ENCODE assay signal across 7 mouse cellular contexts in the genomic region with DNA sequence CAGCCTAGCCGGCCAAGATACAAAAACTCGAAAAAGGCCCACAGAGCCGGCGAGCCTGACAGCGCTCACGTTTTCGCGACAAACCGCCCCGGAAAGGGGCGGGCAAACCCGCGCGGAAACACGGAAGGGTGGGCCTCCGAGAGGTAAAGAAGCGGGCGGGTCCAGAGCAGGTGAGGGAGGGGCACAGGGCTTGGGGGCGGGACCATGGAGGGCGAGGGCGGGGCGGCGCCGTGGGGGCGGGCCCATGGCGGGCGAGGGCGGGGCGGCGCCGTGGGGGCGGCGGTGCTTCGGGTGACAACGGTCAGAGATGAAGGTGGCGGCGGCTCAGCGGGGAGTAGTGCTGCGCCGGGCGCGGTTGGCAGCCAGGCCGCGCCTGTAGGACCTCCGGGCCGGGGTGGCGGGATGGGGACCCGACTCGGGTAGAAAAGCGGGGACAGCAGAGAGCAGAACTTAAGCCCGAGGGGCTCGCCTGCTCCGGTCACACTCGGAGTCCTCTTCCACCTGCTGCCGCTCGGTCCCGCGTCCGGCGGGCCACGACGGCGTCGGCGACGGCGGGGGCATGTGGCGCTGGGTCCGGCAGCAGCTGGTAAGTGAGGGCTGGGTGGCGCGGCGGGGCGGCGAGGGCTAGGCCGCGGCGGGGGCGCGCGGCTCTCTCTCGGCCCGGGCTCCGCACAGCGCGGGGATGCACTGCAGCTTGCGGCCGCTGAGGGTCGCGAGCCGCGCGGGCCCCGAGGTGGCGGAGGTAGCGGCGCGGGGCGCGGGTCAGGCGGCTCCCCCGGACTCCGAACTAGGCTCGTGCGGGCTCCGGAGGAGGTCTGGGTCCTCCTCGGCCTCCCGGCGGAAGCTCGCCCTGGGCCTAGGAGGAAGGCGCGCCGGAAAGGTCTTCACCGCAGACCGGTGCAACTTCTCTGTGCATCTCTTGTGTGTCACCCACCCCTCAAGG. TPM values are rescaled to one million over a fixed set of nuclear protein-coding genes. Genes with fewer than 3 reads are reported as not detected.
A peak's percentile ranks its signal among the peaks of the same experiment; 100 is the strongest.
DNase-seq lines count a peak whose midpoint lies in the region; ATAC-seq and TF ChIP-seq lines count a peak whose summit lies in the region.

TSS of gene Atp11b (plus strand) at position 282 of the 943 bp plus-strand sequence.

- peak; percentile 76 for ATAC-seq in granulocyte monocyte progenitor cell, adult 5-6 weeks (replicated peaks; ENCODE audit: poor library complexity, severe bottlenecking)
- peak; percentile 93 for ATAC-seq in limb, embryonic 12.5 days (ENCODE audit: insufficient number of reproducible peaks, insufficient read depth, low FRiP score, low TSS enrichment, low read depth)
- ATAC-seq in midbrain, embryonic 15.5 days (replicated peaks), result peak; percentile 97

- TF ChIP-seq POLR2A in spleen, adult 2 months (IDR thresholded peaks at IDR 0.05; ENCODE audit: low read depth, low read length), result peak; percentile 89

- peak within 1 kb of the TSS; percentile 62 for H3K4me2 ChIP-seq in limb, embryonic 12.5 days
- H3K4me2 ChIP-seq in midbrain, embryonic 15.5 days, result peak within 1 kb of the TSS; percentile 50

- H3K4me1 ChIP-seq in embryonic facial prominence, embryonic 10.5 days, result peaks cover 9% of the 10 kb centered on the region
- no peaks in the 10 kb centered on the region for H3K4me1 ChIP-seq in limb, embryonic 12.5 days (replicated peaks)
- peaks cover 12% of the 10 kb centered on the region for H3K4me1 ChIP-seq in midbrain, embryonic 15.5 days
- H3K4me1 ChIP-seq in spleen, adult 2 months (ENCODE audit: control insufficient read depth, insufficient read depth, insufficient read length), result peaks cover 3% of the 10 kb centered on the region; the same call in 1 of the 2 replicates

- TF ChIP-seq CTCF in spleen, adult 2 months (IDR thresholded peaks at IDR 0.05; ENCODE audit: extremely low read depth, insufficient read depth, insufficient read length, insufficient replicate concordance), result no peak

- H3K9ac ChIP-seq in limb, embryonic 12.5 days (replicated peaks), result peak within 1 kb of the TSS; percentile 85
- peak within 1 kb of the TSS; percentile 80 for H3K9ac ChIP-seq in midbrain, embryonic 15.5 days

- peak within 1 kb of the TSS; percentile 93 for H3K27ac ChIP-seq in embryonic facial prominence, embryonic 10.5 days (replicated peaks)
- peak within 1 kb of the TSS; percentile 94 for H3K27ac ChIP-seq in limb, embryonic 12.5 days
- H3K27ac ChIP-seq in midbrain, embryonic 15.5 days, result peak within 1 kb of the TSS; percentile 88
- H3K27ac ChIP-seq in spleen, adult 2 months (ENCODE audit: insufficient read depth, low read length), result peak within 1 kb of the TSS; percentile 98

- peak; percentile 93 for DNase-seq in adrenal gland, postnatal 14 days
- peak; percentile 95 for DNase-seq in embryonic facial prominence, embryonic 10.5 days (ENCODE audit: low spot score)
- peak; percentile 80 for DNase-seq in kidney, adult 11 months
- peak; percentile 84 to 86 for DNase-seq in spleen, adult 2 months (ENCODE audit: low read depth in 1 of 2, low spot score in 2 of 2)

- H3K36me3 ChIP-seq in embryonic facial prominence, embryonic 10.5 days (replicated peaks), result no peaks in the 10 kb centered on the region
- no peaks in the 10 kb centered on the region for H3K36me3 ChIP-seq in limb, embryonic 12.5 days
- H3K36me3 ChIP-seq in midbrain, embryonic 15.5 days (replicated peaks), result no peaks in the 10 kb centered on the region
- no peaks in the 10 kb centered on the region for H3K36me3 ChIP-seq in spleen, adult 2 months (ENCODE audit: control insufficient read depth, insufficient read depth, low read length)

- under 1% methylated on average over 100 of the region's 114 CpGs for WGBS in embryonic facial prominence, embryonic 10.5 days
- WGBS in limb, embryonic 12.5 days, result under 1% methylated on average over 100 of the region's 114 CpGs
- WGBS in midbrain, embryonic 15.5 days, result under 1% methylated on average over 87 of the region's 114 CpGs
- 1% methylated on average over 79 of the region's 114 CpGs for WGBS in spleen, adult 2 months

- H3K9me3 ChIP-seq in embryonic facial prominence, embryonic 10.5 days, result no peaks in the 10 kb centered on the region
- no peaks in the 10 kb centered on the region for H3K9me3 ChIP-seq in limb, embryonic 12.5 days
- no peaks in the 10 kb centered on the region for H3K9me3 ChIP-seq in midbrain, embryonic 15.5 days

- H3K4me3 ChIP-seq in embryonic facial prominence, embryonic 10.5 days, result peak within 1 kb of the TSS; percentile 91
- peak within 1 kb of the TSS; percentile 87 for H3K4me3 ChIP-seq in limb, embryonic 12.5 days (replicated peaks)
- peak within 1 kb of the TSS; percentile 89 for H3K4me3 ChIP-seq in midbrain, embryonic 15.5 days
- peak within 1 kb of the TSS; percentile 99 for H3K4me3 ChIP-seq in spleen, adult 2 months (ENCODE audit: extremely low read depth, insufficient read depth, insufficient read length)

- no peaks in the 10 kb centered on the region for H3K27me3 ChIP-seq in embryonic facial prominence, embryonic 10.5 days (replicated peaks; ENCODE audit: low read depth, poor library complexity, severe bottlenecking)
- no peaks in the 10 kb centered on the region for H3K27me3 ChIP-seq in limb, embryonic 12.5 days
- no peaks in the 10 kb centered on the region for H3K27me3 ChIP-seq in midbrain, embryonic 15.5 days (replicated peaks)
- no peaks in the 10 kb centered on the region for H3K27me3 ChIP-seq in spleen, adult 2 months (ENCODE audit: control insufficient read depth, insufficient read depth, low read length)

RNA-seq across cellular contexts. Expression of gene Atp11b, which starts in this region (rescaled TPM):
- total RNA-seq in adrenal gland, postnatal 14 days (2021), result 52.0 and 52.6 TPM in 2 replicates
- 31.0 and 32.0 TPM in 2 replicates for polyA plus RNA-seq in embryonic facial prominence, embryonic 10.5 days (2016; fragmentation: Nextera tagmentation; extraction: Ambion mirVana)
- total RNA-seq in granulocyte monocyte progenitor cell, adult 5-6 weeks (2014; fragmentation: Nextera tagmentation), result 117 and 149 TPM in 2 replicates
- 111 and 132 TPM in 2 replicates for total RNA-seq in granulocyte monocyte progenitor cell, adult 5-6 weeks (2017)
- 32.8 and 34.2 TPM in 2 replicates for polyA plus RNA-seq in limb, embryonic 12.5 days (2016; fragmentation: Nextera tagmentation; extraction: Ambion mirVana)
- polyA plus RNA-seq in midbrain, embryonic 15.5 days (2015; fragmentation: Nextera tagmentation; extraction: Ambion mirVana), result 34.6 and 38.8 TPM in 2 replicates
- 13.1 and 16.2 TPM in 2 replicates for polyA plus RNA-seq in spleen, adult 2 months (2012; rRNA removed)

Comparison
In these comparisons a context has a peak if more than half of its experiments do, and no peak if none do; other contexts are left out.
1. Peak in every context shown above with its lines: DNase-seq, ATAC-seq, H3K4me3 ChIP-seq and H3K27ac ChIP-seq.